In genomic region chr4:143280166-143280565, GRCm38 (mm10) we compare ENCODE assay signal across 8 mouse cellular contexts. TPM values are rescaled to one million over a fixed set of nuclear protein-coding genes. Genes with fewer than 3 reads are reported as not detected.
DNase-seq lines count a peak whose midpoint lies in the region; ATAC-seq and TF ChIP-seq lines count a peak whose summit lies in the region.

No protein-coding gene starts in this region.

- no peak overlapping the region for H3K9ac ChIP-seq in heart, embryonic 16.5 days (ENCODE audit: low read length)
- H3K9ac ChIP-seq in liver, postnatal 0 days (replicated peaks): no peak overlapping the region
- H3K9ac ChIP-seq in neural tube, embryonic 13.5 days: no peak overlapping the region; the same call in 1 of the 2 replicates

- 81% methylated on average over 3 of the region's 3 CpGs for WGBS in heart, embryonic 16.5 days
- 72% methylated on average over 3 of the region's 3 CpGs for WGBS in liver, postnatal 0 days (ENCODE audit: insufficient replicate concordance)
- WGBS in neural tube, embryonic 13.5 days: 56% methylated on average over 3 of the region's 3 CpGs
- 86% methylated on average over 3 of the region's 3 CpGs for WGBS in kidney, adult 2 months

- TF ChIP-seq EP300 in liver, postnatal 0 days (IDR thresholded peaks at IDR 0.05; ENCODE audit: low read depth): no peak

- no peaks in the 10 kb centered on the region for H3K9me3 ChIP-seq in heart, embryonic 16.5 days (replicated peaks; ENCODE audit: control insufficient read depth, low read length)
- no peaks in the 10 kb centered on the region for H3K9me3 ChIP-seq in liver, postnatal 0 days (ENCODE audit: low read length)
- no peaks in the 10 kb centered on the region for H3K9me3 ChIP-seq in neural tube, embryonic 13.5 days

- intact Hi-C loops in left cerebral cortex, postnatal 4 days (cut with DNase I): no loop called here
- intact Hi-C loops in left cerebral cortex, postnatal 10 days (cut with DNase I): no loop called here

- no peak for ATAC-seq in heart, embryonic 16.5 days (replicated peaks; ENCODE audit: extremely low read depth, insufficient read depth, low FRiP score)
- no peak for ATAC-seq in liver, postnatal 0 days
- ATAC-seq in neural tube, embryonic 13.5 days (ENCODE audit: low read depth): no peak

- H3K36me3 ChIP-seq in heart, embryonic 16.5 days (ENCODE audit: control insufficient read depth, insufficient read depth): no peaks in the 10 kb centered on the region
- H3K36me3 ChIP-seq in liver, postnatal 0 days (replicated peaks; ENCODE audit: insufficient read depth, low read length): no peaks in the 10 kb centered on the region
- no peaks in the 10 kb centered on the region for H3K36me3 ChIP-seq in neural tube, embryonic 13.5 days
- H3K36me3 ChIP-seq in kidney, adult 2 months (ENCODE audit: control insufficient read depth, insufficient read depth, low read length): no peaks in the 10 kb centered on the region

- peak overlapping the region; percentile 11; the same call in 1 of the 2 replicates for H3K27ac ChIP-seq in heart, embryonic 16.5 days (ENCODE audit: low read length)
- no peak overlapping the region for H3K27ac ChIP-seq in liver, postnatal 0 days (ENCODE audit: low read depth)
- H3K27ac ChIP-seq in neural tube, embryonic 13.5 days (replicated peaks): peak overlapping the region; percentile 83
- H3K27ac ChIP-seq in kidney, adult 2 months (ENCODE audit: insufficient read depth, low read depth, low read length): no peak overlapping the region

- peaks cover 6% of the 10 kb centered on the region; the same call in 1 of the 2 replicates for H3K4me1 ChIP-seq in heart, embryonic 16.5 days (ENCODE audit: control insufficient read depth, insufficient read depth, low read length)
- no peaks in the 10 kb centered on the region for H3K4me1 ChIP-seq in liver, postnatal 0 days (ENCODE audit: insufficient read depth)
- H3K4me1 ChIP-seq in neural tube, embryonic 13.5 days (replicated peaks): peaks cover 33% of the 10 kb centered on the region
- no peaks in the 10 kb centered on the region for H3K4me1 ChIP-seq in kidney, adult 2 months (ENCODE audit: control insufficient read depth, insufficient read depth, low read length)

- no peak overlapping the region for H3K4me3 ChIP-seq in heart, embryonic 16.5 days (ENCODE audit: low read length)
- no peak overlapping the region for H3K4me3 ChIP-seq in liver, postnatal 0 days (ENCODE audit: low read depth, low read length)
- H3K4me3 ChIP-seq in neural tube, embryonic 13.5 days: no peak overlapping the region
- H3K4me3 ChIP-seq in kidney, adult 2 months (ENCODE audit: insufficient read depth, low read depth, low read length): no peak overlapping the region

- TF ChIP-seq CTCF in liver, postnatal 0 days (IDR thresholded peaks at IDR 0.05; ENCODE audit: low read depth): peak; percentile 65
- TF ChIP-seq CTCF in kidney, adult 2 months (conservative IDR thresholded peaks at IDR 0.05; ENCODE audit: insufficient read depth, insufficient read length, low read depth, low read length): no peak

- no peak overlapping the region for H3K4me2 ChIP-seq in heart, embryonic 16.5 days (ENCODE audit: low read depth, low read length)
- H3K4me2 ChIP-seq in liver, postnatal 0 days (ENCODE audit: low read depth, low read length): no peak overlapping the region
- no peak overlapping the region for H3K4me2 ChIP-seq in neural tube, embryonic 13.5 days

- TF ChIP-seq POLR2A in kidney, adult 2 months (IDR thresholded peaks at IDR 0.05; ENCODE audit: low read depth, low read length): no peak

- no peaks in the 10 kb centered on the region for H3K27me3 ChIP-seq in heart, embryonic 16.5 days (ENCODE audit: control insufficient read depth, insufficient read depth, low read length)
- no peaks in the 10 kb centered on the region for H3K27me3 ChIP-seq in liver, postnatal 0 days (ENCODE audit: insufficient read depth, low read length)
- H3K27me3 ChIP-seq in neural tube, embryonic 13.5 days: no peaks in the 10 kb centered on the region
- no peaks in the 10 kb centered on the region for H3K27me3 ChIP-seq in kidney, adult 2 months (replicated peaks; ENCODE audit: control insufficient read depth, insufficient read depth, low read length)

- DNase-seq in left cerebral cortex, postnatal 4 days: peak; percentile 50
- DNase-seq in left cerebral cortex, adult 8-10 months (ENCODE audit: low spot score in 2 of 2): no peak
- DNase-seq in embryo, embryonic 11 days: peak; percentile 56
- DNase-seq in liver, postnatal 0 days: peak; percentile 48
- no peak for DNase-seq in left cerebral cortex, postnatal 10 days (ENCODE audit: extremely low spot score in 1 of 2, low spot score in 2 of 2)
- DNase-seq in kidney, adult 2 months: no peak

RNA-seq across cellular contexts. Expression of gene Pdpn, which starts 19.2 kb away (rescaled TPM):
- total RNA-seq in left cerebral cortex, postnatal 4 days (2021): 10 to 100 TPM; 14.6 to 15.8 TPM
- 10 to 100 TPM; 15.2 to 25.6 (median 19.6) TPM for total RNA-seq in left cerebral cortex, adult 8-10 months (2022)
- 23.5 and 24.1 TPM in 2 replicates for polyA plus RNA-seq in heart, embryonic 16.5 days (2015; fragmentation: Nextera tagmentation; extraction: Ambion mirVana)
- polyA plus RNA-seq in liver, postnatal 0 days (2015; fragmentation: Nextera tagmentation; extraction: Ambion mirVana): 1.6 TPM in 2 replicates
- 64.0 and 77.5 TPM in 2 replicates for polyA plus RNA-seq in neural tube, embryonic 13.5 days (2015; fragmentation: Nextera tagmentation; extraction: Ambion mirVana)
- total RNA-seq in left cerebral cortex, postnatal 10 days (2021): 10 to 100 TPM; 10.6 to 11.9 TPM
- polyA plus RNA-seq in kidney, adult 2 months (2012; rRNA removed): 3.2 and 4.5 TPM in 2 replicates

Comparison
In these comparisons a context has a peak if more than half of its experiments do, and no peak if none do; other contexts are left out.
1. DNase-seq: peak in left cerebral cortex, postnatal 4 days (single experiment), embryo, embryonic 11 days (single experiment) and liver, postnatal 0 days (single experiment); none in left cerebral cortex, adult 8-10 months (0 of 2), left cerebral cortex, postnatal 10 days (0 of 2) and kidney, adult 2 months (single experiment).
2. H3K27ac ChIP-seq: peak in heart, embryonic 16.5 days (single experiment) and neural tube, embryonic 13.5 days (single experiment); none in liver, postnatal 0 days (single experiment) and kidney, adult 2 months (single experiment).